Mouse (Mus musculus): ENCODE data around the gene Cox4i2. TPM values are rescaled to one million over a fixed set of nuclear protein-coding genes. Genes with fewer than 3 reads are reported as not detected.
A peak's percentile ranks its signal among the peaks of the same experiment; 100 is the strongest.

Cox4i2 gene
- total and polyA plus RNA-seq, 2 experiments: 0.31 TPM; not detected in 1

DNA sequence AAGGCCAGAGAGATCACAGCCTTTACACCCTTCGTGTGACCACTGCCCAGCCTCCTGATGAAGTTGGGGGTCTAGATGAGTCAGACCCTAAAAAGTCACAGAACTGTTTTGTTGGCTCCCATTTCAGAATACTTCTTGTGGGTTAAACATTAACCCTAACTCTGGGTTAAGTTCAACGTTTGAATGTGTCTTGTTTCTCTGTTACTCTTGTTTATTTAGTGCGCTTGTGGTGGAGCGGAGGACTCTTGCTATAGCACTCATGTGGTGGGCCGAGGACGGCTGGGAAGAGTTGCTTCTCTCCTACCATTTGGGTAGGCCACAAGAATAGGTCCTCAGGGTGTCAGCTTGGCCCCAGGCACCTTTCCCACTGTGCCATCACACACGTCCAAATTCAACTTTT is 25.4 kb upstream of the Cox4i2 start:
- Histone ChIP-seq H3K27ac (replicated peaks; ENCODE audit: insufficient read depth, low read depth, low read length) (peak overlapping the region; percentile 38), H3K9ac (ENCODE audit: low read depth, low read length) (no peak overlapping the region), H3K4me1 (ENCODE audit: control insufficient read depth, insufficient read depth, low read length) (peaks cover 14% of the 10 kb centered on the region), H3K4me3 (ENCODE audit: insufficient read depth, low read depth, low read length) (no peak overlapping the region), H3K36me3 (ENCODE audit: control insufficient read depth, insufficient read depth, low read length) (no peaks in the 10 kb centered on the region), H3K27me3 (ENCODE audit: control insufficient read depth, insufficient read depth, low read length) (0 out of 2 replicates have a peak, but pooled peaks cover 2% of the 10 kb centered on the region), H3K79me2 (ENCODE audit: control insufficient read depth, insufficient read depth, low read length) (no peaks in the 10 kb centered on the region)
- TF ChIP-seq CTCF (IDR thresholded peaks at IDR 0.05; ENCODE audit: low read depth, low read length) (no peak), POLR2A (IDR thresholded peaks at IDR 0.05; ENCODE audit: extremely low read depth, insufficient read depth, low read length) (no peak)
- 24% methylated on average over 7 of the region's 7 CpGs for WGBS
- peak; percentile 62 for DNase-seq (ENCODE audit: extremely low read depth, low read depth, low spot score)

DNA sequence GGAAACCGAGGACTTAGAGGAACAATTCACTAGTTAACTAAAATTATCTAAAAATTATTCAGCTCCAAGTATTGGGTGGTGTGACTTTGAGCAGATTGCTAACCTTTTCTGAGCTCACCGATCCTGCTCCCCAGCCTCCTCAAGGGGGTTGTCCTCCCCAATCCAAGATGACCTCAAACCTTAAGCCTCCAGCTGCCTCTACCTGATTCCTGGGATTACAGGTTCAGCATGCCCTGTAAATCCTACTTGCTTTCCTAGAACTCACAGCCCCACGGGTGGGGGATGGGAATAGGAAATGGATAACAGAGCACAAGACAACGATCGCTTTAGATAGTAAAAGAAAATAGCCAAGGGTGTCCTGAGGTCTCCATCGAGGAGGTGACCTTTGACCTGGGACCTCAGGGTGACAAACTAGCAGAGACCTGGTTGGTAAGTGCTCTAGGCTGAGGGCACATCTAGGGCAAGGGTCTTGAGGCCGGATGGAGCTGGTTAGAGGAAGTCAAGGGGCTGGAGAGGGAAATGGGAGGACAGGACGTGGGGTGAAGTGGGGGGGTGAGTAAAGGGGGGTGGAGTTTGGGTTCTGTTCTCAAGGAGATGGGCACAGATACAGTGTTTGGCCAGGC is 24.8 kb upstream of the Cox4i2 start:
- Histone ChIP-seq H3K4me3 (ENCODE audit: insufficient read depth, low read depth, low read length) (no peak overlapping the region), H3K36me3 (ENCODE audit: control insufficient read depth, insufficient read depth, low read length) (no peaks in the 10 kb centered on the region), H3K9ac (ENCODE audit: low read depth, low read length) (no peak overlapping the region), H3K4me1 (ENCODE audit: control insufficient read depth, insufficient read depth, low read length) (peaks cover 14% of the 10 kb centered on the region), H3K27ac (replicated peaks; ENCODE audit: insufficient read depth, low read depth, low read length) (peak overlapping the region; percentile 39), H3K79me2 (ENCODE audit: control insufficient read depth, insufficient read depth, low read length) (no peaks in the 10 kb centered on the region), H3K27me3 (ENCODE audit: control insufficient read depth, insufficient read depth, low read length) (no peaks in the 10 kb centered on the region)
- DNase-seq (ENCODE audit: extremely low read depth, low read depth, low spot score): no peak
- WGBS: 28% methylated on average over 8 of the region's 8 CpGs
- TF ChIP-seq CTCF (IDR thresholded peaks at IDR 0.05; ENCODE audit: low read depth, low read length): no peak

DNA sequence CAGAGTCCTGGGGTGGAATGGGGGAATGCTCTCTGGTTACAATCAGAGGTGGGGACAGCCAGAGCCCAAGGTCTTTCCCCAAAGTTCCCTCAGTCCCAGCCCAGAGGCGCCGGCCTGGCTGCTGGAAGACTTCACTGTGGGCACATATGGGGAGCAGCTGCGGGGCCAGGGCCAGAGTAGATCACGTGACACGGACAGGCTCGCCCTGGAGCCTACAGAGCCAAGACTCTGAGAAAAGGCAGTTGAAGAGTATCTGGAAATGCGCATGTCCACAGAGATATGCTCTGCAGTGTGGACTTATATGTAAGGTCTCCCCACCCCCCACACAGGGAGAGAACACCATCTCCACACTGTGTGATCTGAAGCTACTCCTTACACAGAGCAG is 24.3 kb upstream of the Cox4i2 start:
- H3K79me2 ChIP-seq (ENCODE audit: control insufficient read depth, insufficient read depth, low read length): no peaks in the 10 kb centered on the region
- TF ChIP-seq POLR2A (IDR thresholded peaks at IDR 0.05; ENCODE audit: extremely low read depth, insufficient read depth, low read length) (no peak), CTCF (IDR thresholded peaks at IDR 0.05; ENCODE audit: low read depth, low read length) (no peak)
- no peaks in the 10 kb centered on the region for H3K36me3 ChIP-seq (ENCODE audit: control insufficient read depth, insufficient read depth, low read length)
- peaks cover 15% of the 10 kb centered on the region for H3K4me1 ChIP-seq (ENCODE audit: control insufficient read depth, insufficient read depth, low read length)
- no peak overlapping the region for H3K9ac ChIP-seq (ENCODE audit: low read depth, low read length)
- peak overlapping the region; percentile 39 for H3K27ac ChIP-seq (replicated peaks; ENCODE audit: insufficient read depth, low read depth, low read length)
- 50% methylated on average over 7 of the region's 7 CpGs for WGBS
- H3K4me3 ChIP-seq (ENCODE audit: insufficient read depth, low read depth, low read length): no peak overlapping the region
- H3K27me3 ChIP-seq (ENCODE audit: control insufficient read depth, insufficient read depth, low read length): no peaks in the 10 kb centered on the region
- no peak for DNase-seq (ENCODE audit: extremely low read depth, low read depth, low spot score)

DNA sequence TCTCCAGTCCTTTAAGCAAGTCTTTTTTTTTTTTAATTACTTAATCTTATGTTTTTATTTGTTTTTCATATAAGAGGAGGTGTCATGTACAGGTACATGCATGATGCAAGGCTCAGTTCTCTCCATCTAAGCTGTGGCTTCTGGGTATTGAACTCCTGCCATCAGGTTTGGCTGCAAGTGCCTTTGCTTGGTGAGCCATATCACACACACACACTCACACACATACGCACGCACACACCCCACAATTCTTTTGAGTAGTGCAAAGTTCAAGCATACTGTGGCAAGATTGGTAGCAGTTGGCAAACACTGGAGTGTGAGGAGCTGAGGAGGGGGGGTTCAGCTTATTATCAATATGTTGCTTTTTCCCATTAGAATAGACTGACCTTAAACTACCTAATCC is 20.8 kb upstream of the Cox4i2 start:
- Histone ChIP-seq H3K27me3 (ENCODE audit: control insufficient read depth, insufficient read depth, low read length) (no peaks in the 10 kb centered on the region), H3K9ac (ENCODE audit: low read depth, low read length) (no peak overlapping the region), H3K4me1 (ENCODE audit: control insufficient read depth, insufficient read depth, low read length) (peaks cover 22% of the 10 kb centered on the region), H3K79me2 (ENCODE audit: control insufficient read depth, insufficient read depth, low read length) (no peaks in the 10 kb centered on the region), H3K27ac (replicated peaks; ENCODE audit: insufficient read depth, low read depth, low read length) (no peak overlapping the region), H3K4me3 (ENCODE audit: insufficient read depth, low read depth, low read length) (no peak overlapping the region), H3K36me3 (ENCODE audit: control insufficient read depth, insufficient read depth, low read length) (no peaks in the 10 kb centered on the region)
- DNase-seq (ENCODE audit: extremely low read depth, low read depth, low spot score): peak; percentile 67
- 46% methylated on average over 2 of the region's 2 CpGs for WGBS
- TF ChIP-seq POLR2A (IDR thresholded peaks at IDR 0.05; ENCODE audit: extremely low read depth, insufficient read depth, low read length) (no peak), CTCF (IDR thresholded peaks at IDR 0.05; ENCODE audit: low read depth, low read length) (no peak)

DNA sequence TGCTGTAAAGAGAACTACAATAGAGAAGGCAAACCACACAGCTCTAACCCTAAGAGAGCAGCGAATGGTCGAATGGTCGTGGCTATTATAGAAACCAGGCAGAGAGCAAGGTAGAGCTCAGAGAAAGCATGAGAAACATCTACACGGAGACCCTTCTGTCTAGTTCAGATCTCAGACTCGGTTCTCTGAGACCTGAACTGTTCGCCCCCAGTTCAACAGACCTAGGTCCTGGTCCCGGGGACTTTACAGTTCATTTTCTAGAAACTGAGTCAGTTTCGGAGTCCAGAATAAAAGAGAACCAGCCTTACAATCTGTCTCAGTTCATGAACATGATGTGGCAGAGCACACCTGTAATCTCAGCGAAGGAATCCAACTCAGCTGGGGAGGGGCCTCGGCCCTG is 19.5 kb upstream of the Cox4i2 start:
- TF ChIP-seq CTCF (IDR thresholded peaks at IDR 0.05; ENCODE audit: low read depth, low read length): no peak
- no peak for TF ChIP-seq POLR2A (IDR thresholded peaks at IDR 0.05; ENCODE audit: extremely low read depth, insufficient read depth, low read length)
- no peaks in the 10 kb centered on the region for H3K36me3 ChIP-seq (ENCODE audit: control insufficient read depth, insufficient read depth, low read length)
- H3K4me3 ChIP-seq (ENCODE audit: insufficient read depth, low read depth, low read length): peak overlapping the region; percentile 37
- H3K79me2 ChIP-seq (ENCODE audit: control insufficient read depth, insufficient read depth, low read length): no peaks in the 10 kb centered on the region
- 35% methylated on average over 10 of the region's 10 CpGs for WGBS
- no peaks in the 10 kb centered on the region for H3K27me3 ChIP-seq (ENCODE audit: control insufficient read depth, insufficient read depth, low read length)
- DNase-seq (ENCODE audit: extremely low read depth, low read depth, low spot score): no peak
- H3K4me1 ChIP-seq (ENCODE audit: control insufficient read depth, insufficient read depth, low read length): peaks cover 15% of the 10 kb centered on the region; the same call in 1 of the 2 replicates
- no peak overlapping the region for H3K27ac ChIP-seq (replicated peaks; ENCODE audit: insufficient read depth, low read depth, low read length)
- H3K9ac ChIP-seq (ENCODE audit: low read depth, low read length): 0 out of 2 replicates have a peak overlapping the region, but pooled peaks have one; percentile 8

DNA sequence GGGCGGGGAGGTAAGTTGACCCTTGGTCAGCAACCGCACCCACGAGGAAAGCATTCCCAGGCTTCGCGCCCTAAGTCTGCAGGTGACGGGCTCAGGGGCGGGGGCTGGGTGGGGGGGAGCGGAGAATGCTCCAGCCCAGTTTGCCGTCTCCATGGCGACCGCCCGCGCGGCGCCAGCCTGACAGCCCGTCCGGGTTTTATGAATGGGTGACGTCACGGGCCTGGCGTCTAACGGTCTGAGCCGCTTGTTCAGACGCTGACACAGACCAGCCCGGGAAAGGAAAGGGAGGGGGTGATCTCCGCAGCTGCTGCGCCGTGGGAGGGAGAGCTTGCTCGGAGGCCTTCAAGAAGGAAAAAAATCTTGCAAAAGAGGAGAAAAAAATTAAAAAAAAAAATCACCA is 19.0 kb upstream of the Cox4i2 start:
- under 1% methylated on average over 28 of the region's 28 CpGs for WGBS
- Histone ChIP-seq H3K79me2 (ENCODE audit: control insufficient read depth, insufficient read depth, low read length) (no peaks in the 10 kb centered on the region), H3K4me3 (ENCODE audit: insufficient read depth, low read depth, low read length) (peak overlapping the region; percentile 37), H3K9ac (ENCODE audit: low read depth, low read length) (0 out of 2 replicates have a peak overlapping the region, but pooled peaks have one; percentile 8), H3K27me3 (ENCODE audit: control insufficient read depth, insufficient read depth, low read length) (no peaks in the 10 kb centered on the region), H3K36me3 (ENCODE audit: control insufficient read depth, insufficient read depth, low read length) (no peaks in the 10 kb centered on the region), H3K4me1 (ENCODE audit: control insufficient read depth, insufficient read depth, low read length) (peaks cover 15% of the 10 kb centered on the region; the same call in 1 of the 2 replicates), H3K27ac (replicated peaks; ENCODE audit: insufficient read depth, low read depth, low read length) (peak overlapping the region; percentile 27)
- TF ChIP-seq CTCF (IDR thresholded peaks at IDR 0.05; ENCODE audit: low read depth, low read length): no peak
- TF ChIP-seq POLR2A (IDR thresholded peaks at IDR 0.05; ENCODE audit: extremely low read depth, insufficient read depth, low read length): no peak
- peak; percentile 75 for DNase-seq (ENCODE audit: extremely low read depth, low read depth, low spot score)

Data from liver, adult 2 months (tissue).